Mouse (Mus musculus): Measurements from ENCODE around the gene Cyb5b. TPM values are rescaled to one million over a fixed set of nuclear protein-coding genes. Genes with fewer than 3 reads are reported as not detected.
A peak's percentile ranks its signal among the peaks of the same experiment; 100 is the strongest.
"Not testable (repeated sequence)": the region's sequence is repeated elsewhere in the genome, so short reads cannot be mapped to it uniquely, and the experiment has no call there.

Gene Cyb5b
- polyA plus RNA-seq, 1 experiment from 2014 or later = 54.9 TPM

DNA sequence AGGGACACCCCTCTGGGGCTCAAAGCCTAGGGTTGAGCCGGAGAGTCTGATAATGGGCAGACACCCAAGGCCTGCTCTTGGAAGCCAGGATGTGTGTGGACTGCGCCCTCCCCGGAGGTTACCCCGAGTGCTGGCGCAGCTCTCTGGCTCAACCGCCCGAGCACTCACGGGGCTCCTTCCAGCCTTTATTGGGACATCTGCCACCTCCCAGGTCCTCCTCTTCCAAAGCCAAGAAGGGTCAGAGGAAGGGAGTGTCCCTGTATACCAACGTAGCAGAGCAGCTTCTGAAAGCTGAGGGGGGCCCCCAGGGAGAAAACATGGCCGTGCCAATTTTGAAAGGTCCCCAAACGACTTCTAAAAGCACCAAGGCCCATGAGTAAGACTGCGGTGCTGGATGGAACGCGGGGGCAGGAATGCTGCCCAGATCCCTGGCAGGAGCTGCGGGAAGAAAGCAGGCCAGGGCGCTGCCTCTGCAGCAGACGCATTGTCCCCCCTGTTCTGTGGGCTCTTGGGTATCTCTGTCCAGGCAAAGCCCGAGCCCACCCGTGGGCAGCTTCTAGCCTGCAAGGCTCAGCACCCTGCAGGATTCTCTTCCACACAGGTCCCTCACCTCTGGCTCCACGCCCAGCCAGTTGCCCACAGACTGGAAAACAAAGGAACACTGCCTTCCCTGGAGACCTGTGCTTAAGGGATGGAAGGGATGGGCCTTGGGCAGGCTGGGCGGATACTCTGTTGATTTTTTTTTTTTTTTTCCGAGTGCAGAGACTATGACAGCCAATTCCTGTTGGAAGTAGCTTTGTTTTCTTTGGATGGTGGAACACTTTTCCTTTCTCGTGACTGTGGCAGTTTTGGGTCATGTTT lies 55.5 kb downstream of the Cyb5b start:
- H3K4me1 ChIP-seq (ENCODE audit: control insufficient read depth, insufficient read depth, low read length) = peaks cover 16% of the 10 kb centered on the region
- no peaks in the 10 kb centered on the region for H3K36me3 ChIP-seq (ENCODE audit: control insufficient read depth, insufficient read depth)
- H3K9me3 ChIP-seq (replicated peaks; ENCODE audit: control insufficient read depth, low read length) = no peaks in the 10 kb centered on the region
- peak; percentile 78 for ATAC-seq (replicated peaks; ENCODE audit: extremely low read depth, insufficient read depth, low FRiP score)
- WGBS = 50% methylated on average over 23 of the region's 23 CpGs
- H3K4me3 ChIP-seq (ENCODE audit: low read length) = no peak overlapping the region
- H3K27ac ChIP-seq (ENCODE audit: low read length) = peak overlapping the region; percentile 53
- no peaks in the 10 kb centered on the region for H3K27me3 ChIP-seq (ENCODE audit: control insufficient read depth, insufficient read depth, low read length)
- H3K4me2 ChIP-seq (ENCODE audit: low read depth, low read length) = peak overlapping the region; percentile 6
- no peak overlapping the region for H3K9ac ChIP-seq (ENCODE audit: low read length)

DNA sequence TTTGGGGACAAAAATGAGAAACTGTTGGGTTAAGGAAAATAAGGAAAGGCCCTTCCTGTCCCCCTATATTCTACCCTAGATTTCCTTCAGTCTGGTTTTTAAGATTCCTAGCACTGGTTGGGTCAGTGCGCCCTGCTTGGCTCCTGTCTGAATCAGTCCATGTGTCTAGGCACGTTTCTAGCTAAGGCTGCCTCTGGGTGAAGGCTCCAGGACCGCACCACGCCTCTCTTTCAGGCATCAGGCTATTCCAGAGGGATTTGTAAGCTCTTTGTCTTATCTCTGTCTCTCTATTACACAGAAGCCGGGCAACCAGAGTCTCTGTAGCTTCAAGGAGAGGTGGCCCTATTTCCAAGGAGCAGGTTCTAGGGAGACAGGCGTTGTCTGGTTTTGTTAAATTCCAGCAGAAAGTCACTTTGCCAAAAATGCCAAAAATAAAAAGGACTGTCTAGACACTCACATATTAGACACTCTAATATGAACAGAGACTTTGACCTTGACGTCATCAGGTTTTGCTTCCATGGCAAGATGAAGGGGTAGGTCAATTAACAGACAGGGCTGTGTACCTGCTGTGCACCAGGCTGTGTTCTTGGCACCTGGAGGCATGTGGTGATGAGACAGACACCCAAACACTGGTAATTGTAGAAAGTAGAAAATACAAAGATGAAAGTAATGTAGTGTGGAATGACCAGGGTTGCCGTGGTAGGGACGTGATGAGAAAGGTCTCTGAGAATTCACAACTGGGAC lies 56.5 kb downstream of the Cyb5b start:
- WGBS = 61% methylated on average over 9 of the region's 9 CpGs
- H3K27ac ChIP-seq (ENCODE audit: low read length) = peak overlapping the region; percentile 53

DNA sequence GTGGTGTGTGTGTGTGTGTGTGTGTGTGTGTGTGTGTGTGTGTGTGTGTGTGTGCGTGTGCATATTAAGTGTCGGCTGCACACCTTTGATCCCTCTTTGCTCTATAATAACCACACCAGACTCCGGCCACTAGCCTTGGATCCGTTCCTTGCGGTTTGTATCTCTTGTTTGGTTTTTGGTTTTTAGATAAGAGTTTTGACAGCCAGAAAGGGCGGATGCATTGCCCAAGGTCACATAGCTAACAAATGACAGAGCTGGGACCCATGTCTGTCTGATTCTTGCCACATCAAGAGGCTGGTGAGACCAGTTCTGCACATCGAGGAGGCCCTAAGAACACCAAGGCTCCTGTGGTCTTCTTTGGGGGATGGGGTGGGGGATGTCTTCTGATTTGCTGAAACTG lies 58.7 kb downstream of the Cyb5b start:
- Histone ChIP-seq H3K27ac (ENCODE audit: low read length) (no peak overlapping the region), H3K4me1 (ENCODE audit: control insufficient read depth, insufficient read depth, low read length) (peaks cover 16% of the 10 kb centered on the region), H3K4me2 (ENCODE audit: low read depth, low read length) (no peak overlapping the region), H3K4me3 (ENCODE audit: low read length) (no peak overlapping the region), H3K9me3 (replicated peaks; ENCODE audit: control insufficient read depth, low read length) (no peaks in the 10 kb centered on the region), H3K27me3 (ENCODE audit: control insufficient read depth, insufficient read depth, low read length) (no peaks in the 10 kb centered on the region), H3K36me3 (ENCODE audit: control insufficient read depth, insufficient read depth) (no peaks in the 10 kb centered on the region), H3K9ac (ENCODE audit: low read length) (no peak overlapping the region)
- ATAC-seq (replicated peaks; ENCODE audit: extremely low read depth, insufficient read depth, low FRiP score) = no peak
- WGBS = 33% methylated on average over 7 of the region's 7 CpGs

More for the DNA sequence above, 56.5 kb downstream of the Cyb5b start:
- Histone ChIP-seq H3K27me3 (ENCODE audit: control insufficient read depth, insufficient read depth, low read length) (no peaks in the 10 kb centered on the region), H3K9ac (ENCODE audit: low read length) (no peak overlapping the region), H3K9me3 (replicated peaks; ENCODE audit: control insufficient read depth, low read length) (no peaks in the 10 kb centered on the region), H3K4me2 (ENCODE audit: low read depth, low read length) (no peak overlapping the region), H3K4me3 (ENCODE audit: low read length) (no peak overlapping the region), H3K36me3 (ENCODE audit: control insufficient read depth, insufficient read depth) (no peaks in the 10 kb centered on the region), H3K4me1 (ENCODE audit: control insufficient read depth, insufficient read depth, low read length) (peaks cover 16% of the 10 kb centered on the region)
- no peak for ATAC-seq (replicated peaks; ENCODE audit: extremely low read depth, insufficient read depth, low FRiP score)

DNA sequence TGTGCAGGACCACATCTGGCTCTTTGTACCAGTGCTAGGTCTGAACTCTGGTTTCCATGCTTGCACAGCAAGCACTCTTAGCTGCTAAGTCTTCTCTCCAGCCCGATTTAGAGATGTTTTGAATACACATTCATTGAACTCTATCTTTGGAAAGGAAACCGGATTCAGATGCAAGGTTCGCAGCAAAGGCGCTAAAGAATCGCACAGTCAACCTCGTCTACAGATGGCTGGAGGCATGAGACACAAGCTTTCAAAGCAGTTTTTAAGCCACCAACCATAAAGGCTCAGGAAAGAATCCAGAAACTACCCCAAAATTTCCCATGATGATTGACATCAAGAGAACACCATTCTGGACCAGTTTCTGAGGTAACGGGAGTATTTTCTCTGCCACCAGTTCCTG lies 61.6 kb downstream of the Cyb5b start:
- H3K27ac ChIP-seq (ENCODE audit: low read length) = no peak overlapping the region
- H3K9ac ChIP-seq (ENCODE audit: low read length) = no peak overlapping the region
- peaks cover 10% of the 10 kb centered on the region for H3K4me1 ChIP-seq (ENCODE audit: control insufficient read depth, insufficient read depth, low read length)
- 87% methylated on average over 7 of the region's 7 CpGs for WGBS
- no peak overlapping the region for H3K4me3 ChIP-seq (ENCODE audit: low read length)
- no peak for ATAC-seq (replicated peaks; ENCODE audit: extremely low read depth, insufficient read depth, low FRiP score)
- H3K27me3 ChIP-seq (ENCODE audit: control insufficient read depth, insufficient read depth, low read length) = no peaks in the 10 kb centered on the region
- no peaks in the 10 kb centered on the region for H3K36me3 ChIP-seq (ENCODE audit: control insufficient read depth, insufficient read depth)
- H3K4me2 ChIP-seq (ENCODE audit: low read depth, low read length) = no peak overlapping the region
- H3K9me3 ChIP-seq (replicated peaks; ENCODE audit: control insufficient read depth, low read length) = no peaks in the 10 kb centered on the region

DNA sequence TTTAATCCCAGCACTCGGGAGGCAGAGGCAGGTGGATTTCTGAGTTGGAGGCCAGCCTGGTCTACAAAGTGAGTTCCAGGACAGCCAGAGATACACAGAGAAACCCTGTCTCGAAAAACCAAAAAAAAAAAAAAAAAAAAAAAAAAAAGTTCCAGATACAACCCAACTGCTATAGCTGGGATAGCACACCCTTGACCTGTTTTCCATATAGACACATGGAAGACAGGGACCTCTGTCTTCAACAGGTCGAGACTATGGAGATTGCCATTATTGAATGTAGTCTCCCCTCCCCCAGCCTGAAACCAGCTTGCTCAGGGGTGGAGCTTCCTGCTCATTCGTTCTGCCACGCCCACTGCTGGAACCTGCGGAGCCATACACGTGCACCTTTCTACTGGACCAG lies 66.8 kb downstream of the Cyb5b start:
- not testable (repeated sequence) for H3K9ac ChIP-seq (ENCODE audit: low read length); ATAC-seq (replicated peaks; ENCODE audit: extremely low read depth, insufficient read depth, low FRiP score); H3K4me3 ChIP-seq (ENCODE audit: low read length); H3K27me3 ChIP-seq (ENCODE audit: control insufficient read depth, insufficient read depth, low read length); H3K4me2 ChIP-seq (ENCODE audit: low read depth, low read length); H3K9me3 ChIP-seq (replicated peaks; ENCODE audit: control insufficient read depth, low read length); H3K36me3 ChIP-seq (ENCODE audit: control insufficient read depth, insufficient read depth); H3K27ac ChIP-seq (ENCODE audit: low read length); H3K4me1 ChIP-seq (ENCODE audit: control insufficient read depth, insufficient read depth, low read length)
- WGBS = 70% methylated on average over 7 of the region's 7 CpGs

DNA sequence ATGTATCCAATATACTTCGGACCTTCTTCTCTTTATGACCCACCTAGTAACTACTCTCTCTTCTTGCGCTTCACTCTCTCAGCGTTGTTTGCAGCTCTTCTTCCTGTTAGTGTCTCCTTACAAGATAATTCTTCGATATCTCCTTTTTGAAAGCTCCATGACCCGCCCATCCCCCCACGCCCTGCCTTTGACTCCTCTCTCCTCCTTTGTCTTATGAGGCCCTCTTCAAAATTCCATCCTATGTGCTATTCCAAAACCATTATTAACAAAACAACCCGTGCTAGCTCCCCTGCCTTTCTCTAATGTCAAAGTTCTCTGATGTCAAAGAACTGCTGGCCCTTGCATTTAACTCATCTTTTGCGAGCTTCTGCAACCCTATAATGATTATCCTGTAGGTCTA lies 67.7 kb downstream of the Cyb5b start:
- H3K9ac ChIP-seq (ENCODE audit: low read length) = no peak overlapping the region
- no peak overlapping the region for H3K4me2 ChIP-seq (ENCODE audit: low read depth, low read length)
- H3K27ac ChIP-seq (ENCODE audit: low read length) = no peak overlapping the region
- H3K4me1 ChIP-seq (ENCODE audit: control insufficient read depth, insufficient read depth, low read length) = peaks cover 11% of the 10 kb centered on the region
- H3K27me3 ChIP-seq (ENCODE audit: control insufficient read depth, insufficient read depth, low read length) = no peaks in the 10 kb centered on the region
- no peaks in the 10 kb centered on the region for H3K9me3 ChIP-seq (replicated peaks; ENCODE audit: control insufficient read depth, low read length)
- no peak overlapping the region for H3K4me3 ChIP-seq (ENCODE audit: low read length)
- 83% methylated on average over 8 of the region's 8 CpGs for WGBS
- no peak for ATAC-seq (replicated peaks; ENCODE audit: extremely low read depth, insufficient read depth, low FRiP score)
- no peaks in the 10 kb centered on the region for H3K36me3 ChIP-seq (ENCODE audit: control insufficient read depth, insufficient read depth)

DNA sequence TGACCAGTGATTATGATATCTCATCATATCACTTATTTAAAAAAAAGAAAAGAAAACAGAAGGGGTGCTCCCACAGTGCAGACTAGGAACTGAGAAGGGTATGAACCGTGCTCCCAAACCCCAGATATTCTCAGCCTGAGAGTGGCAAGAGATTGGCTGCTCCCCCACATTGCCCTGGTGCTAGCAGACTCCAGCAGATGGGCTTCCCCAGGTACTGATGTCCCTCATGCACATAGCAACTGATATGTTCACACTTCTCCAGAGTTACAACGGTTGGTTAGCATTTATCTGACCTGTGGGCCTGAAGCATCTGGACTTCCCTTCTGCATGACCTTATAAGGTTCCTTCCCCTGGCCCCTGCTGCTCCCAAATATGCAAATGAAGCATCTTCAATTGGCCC lies 68.6 kb downstream of the Cyb5b start:
- no peak overlapping the region for H3K27ac ChIP-seq (ENCODE audit: low read length)
- no peaks in the 10 kb centered on the region for H3K27me3 ChIP-seq (ENCODE audit: control insufficient read depth, insufficient read depth, low read length)
- H3K9me3 ChIP-seq (replicated peaks; ENCODE audit: control insufficient read depth, low read length) = no peaks in the 10 kb centered on the region
- ATAC-seq (replicated peaks; ENCODE audit: extremely low read depth, insufficient read depth, low FRiP score) = no peak
- no peak overlapping the region for H3K9ac ChIP-seq (ENCODE audit: low read length)
- WGBS = 64% methylated on average over 2 of the region's 2 CpGs
- no peak overlapping the region for H3K4me2 ChIP-seq (ENCODE audit: low read depth, low read length)
- H3K4me1 ChIP-seq (ENCODE audit: control insufficient read depth, insufficient read depth, low read length) = peaks cover 11% of the 10 kb centered on the region
- no peak overlapping the region for H3K4me3 ChIP-seq (ENCODE audit: low read length)
- H3K36me3 ChIP-seq (ENCODE audit: control insufficient read depth, insufficient read depth) = no peaks in the 10 kb centered on the region

DNA sequence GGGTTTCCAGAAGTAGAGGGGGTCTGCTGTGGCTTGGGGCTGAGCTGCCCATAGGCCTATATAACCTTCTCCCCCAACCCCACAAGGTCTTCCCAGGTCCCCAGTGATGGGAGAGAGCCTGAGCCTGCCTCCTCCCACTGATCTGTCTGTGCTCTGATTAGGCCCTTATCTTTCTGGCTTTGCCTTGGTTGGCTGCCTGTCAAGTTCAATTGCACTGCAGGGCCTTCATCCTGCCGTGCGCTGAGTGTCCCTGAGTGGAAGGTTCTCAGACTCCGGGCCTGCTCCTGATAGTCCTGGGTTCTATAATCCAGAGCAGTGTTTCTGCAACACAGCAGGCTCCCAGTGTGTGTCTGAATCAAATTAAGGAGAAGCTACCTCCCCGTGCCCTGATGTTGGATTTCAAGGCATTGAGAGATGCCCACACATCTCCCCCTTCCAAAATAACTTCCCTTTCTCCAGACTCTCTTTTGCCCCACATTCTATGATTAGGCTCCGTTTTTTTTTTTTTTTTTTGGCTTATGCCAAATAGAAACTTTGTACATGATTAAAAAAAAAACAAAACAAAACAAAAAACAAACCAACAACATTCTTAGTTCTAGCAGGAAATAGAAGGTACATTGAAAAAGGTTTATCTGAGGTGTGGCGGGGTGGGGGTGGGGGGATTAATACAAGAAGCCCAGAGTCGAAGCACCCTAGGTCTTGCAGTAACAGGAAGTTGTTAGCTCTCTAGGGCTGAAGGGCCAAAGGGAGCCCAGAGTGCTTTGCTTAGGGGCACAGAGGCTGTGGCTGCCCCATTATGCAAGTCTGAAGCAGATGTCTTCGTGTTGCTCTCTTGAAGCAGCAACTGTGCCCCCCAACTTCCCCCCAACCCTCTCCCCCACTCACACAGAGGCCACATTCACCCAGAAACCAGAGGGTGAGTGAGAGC lies 71.7 kb downstream of the Cyb5b start:
- no peak overlapping the region for H3K4me2 ChIP-seq (ENCODE audit: low read depth, low read length)
- peak; percentile 86 for ATAC-seq (replicated peaks; ENCODE audit: extremely low read depth, insufficient read depth, low FRiP score)
- WGBS = 29% methylated on average over 8 of the region's 8 CpGs

More for the DNA sequence above, 71.7 kb downstream of the Cyb5b start:
- Histone ChIP-seq H3K4me1 (ENCODE audit: control insufficient read depth, insufficient read depth, low read length) (peaks cover 11% of the 10 kb centered on the region), H3K4me3 (ENCODE audit: low read length) (no peak overlapping the region), H3K36me3 (ENCODE audit: control insufficient read depth, insufficient read depth) (no peaks in the 10 kb centered on the region), H3K27ac (ENCODE audit: low read length) (peak overlapping the region; percentile 65), H3K9me3 (replicated peaks; ENCODE audit: control insufficient read depth, low read length) (no peaks in the 10 kb centered on the region), H3K27me3 (ENCODE audit: control insufficient read depth, insufficient read depth, low read length) (no peaks in the 10 kb centered on the region), H3K9ac (ENCODE audit: low read length) (no peak overlapping the region)

Measured in heart, embryonic 16.5 days (tissue).